Mouse (Mus musculus) hindbrain, embryonic 14.5 days (tissue): ENCODE measurements at regions not wholly inside any gene's neighbourhood (a gene's known extent, or its start where the extent isn't known, plus 50 kb on each side); places are given as distances from the start of the nearest gene placed in this dataset.

Source experiments
- ATAC-seq: fragments of 200-750 bp; cut with Nextera tagmentation; 2 replicates; pipeline ENCODE4 v1.8.0; 2017; ENCODE audit warnings: moderate number of reproducible peaks, mild to moderate bottlenecking, moderate TSS enrichment, moderate library complexity; ENCODE audit not compliant: low FRiP score
- DNase-seq: peaks from one replicate; pipeline ENCODE4 v3.0.0-alpha.2; 2015; ENCODE audit warnings: low spot score
- H3K27ac ChIP-seq: fragments of 300-500 bp; sonication (generic); 2 replicates; pipeline ENCODE4 v1.5.1; 2014; ENCODE audit warnings: mild to moderate bottlenecking, moderate library complexity
- H3K27me3 ChIP-seq: fragments of 300-500 bp; sonication (generic); 2 replicates; pipeline ENCODE4 v1.6.1; 2014; ENCODE audit warnings: mild to moderate bottlenecking, low read length, mixed read lengths; ENCODE audit not compliant: control insufficient read depth, insufficient read depth
- H3K36me3 ChIP-seq: fragments of 300-500 bp; sonication (generic); replicated peaks from 2 replicates; pipeline ENCODE4 v1.6.1; 2014; ENCODE audit not compliant: control insufficient read depth, insufficient read depth
- H3K4me1 ChIP-seq: fragments of 300-500 bp; sonication (generic); replicated peaks from 2 replicates; pipeline ENCODE4 v1.6.1; 2014; ENCODE audit warnings: antibody characterized with exemption, low read length, mixed read lengths; ENCODE audit not compliant: control insufficient read depth, insufficient read depth
- H3K4me2 ChIP-seq: fragments of 300-500 bp; sonication (generic); replicated peaks from 2 replicates; pipeline ENCODE4 v1.6.1; 2014; ENCODE audit warnings: mild to moderate bottlenecking, moderate library complexity
- H3K4me3 ChIP-seq: fragments of 300-500 bp; sonication (generic); replicated peaks from 2 replicates; pipeline ENCODE4 v1.5.1; 2014; ENCODE audit warnings: mild to moderate bottlenecking, low read length
- H3K9ac ChIP-seq: fragments of 300-500 bp; sonication (generic); 2 replicates; pipeline ENCODE4 v1.6.1; 2014
- H3K9me3 ChIP-seq: fragments of 300-500 bp; sonication (generic); 2 replicates; pipeline ENCODE4 v1.6.1; 2016; ENCODE audit warnings: low read length; ENCODE audit not compliant: control insufficient read depth
- WGBS: fragments of 180-500 bp; shearing (Covaris S2); extraction: QIAGEN DNeasy Blood & Tissue Kit; methylation state at CpG from one replicate; pipeline ENCODE4 v1.1.7; 2014; 5-methylcytosine and 5-hydroxymethylcytosine counted together

DNA sequence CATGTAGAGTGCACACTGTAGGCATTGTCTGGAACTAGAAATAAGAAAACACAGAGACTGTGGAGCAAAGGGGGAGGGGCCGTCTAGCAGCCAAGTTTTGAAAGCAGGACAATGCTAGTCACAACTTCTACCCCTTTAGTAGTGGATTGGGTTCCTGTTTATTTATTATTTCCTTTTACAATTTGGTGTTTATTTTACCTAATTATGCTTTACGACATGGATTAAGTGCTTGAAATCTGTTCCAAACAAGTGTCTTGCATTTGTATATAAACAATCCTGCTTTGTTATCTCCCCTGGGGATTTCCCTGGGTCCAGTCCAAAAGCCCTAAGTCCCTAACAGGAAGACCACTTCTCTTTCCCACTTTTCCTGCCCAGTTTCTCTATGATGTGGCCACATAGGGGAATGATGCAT, 627.9 kb downstream of the Adgrl2 start:
- Histone ChIP-seq H3K9me3 (no peaks in the 10 kb centered on the region), H3K27ac (no peak overlapping the region), H3K4me2 (no peak overlapping the region), H3K4me1 (no peaks in the 10 kb centered on the region), H3K36me3 (no peaks in the 10 kb centered on the region), H3K4me3 (no peak overlapping the region), H3K9ac (no peak overlapping the region), H3K27me3 (no peaks in the 10 kb centered on the region)
- no peak for DNase-seq
- 50% methylated on average over 2 of the region's 2 CpGs for WGBS
- ATAC-seq = no peak

DNA sequence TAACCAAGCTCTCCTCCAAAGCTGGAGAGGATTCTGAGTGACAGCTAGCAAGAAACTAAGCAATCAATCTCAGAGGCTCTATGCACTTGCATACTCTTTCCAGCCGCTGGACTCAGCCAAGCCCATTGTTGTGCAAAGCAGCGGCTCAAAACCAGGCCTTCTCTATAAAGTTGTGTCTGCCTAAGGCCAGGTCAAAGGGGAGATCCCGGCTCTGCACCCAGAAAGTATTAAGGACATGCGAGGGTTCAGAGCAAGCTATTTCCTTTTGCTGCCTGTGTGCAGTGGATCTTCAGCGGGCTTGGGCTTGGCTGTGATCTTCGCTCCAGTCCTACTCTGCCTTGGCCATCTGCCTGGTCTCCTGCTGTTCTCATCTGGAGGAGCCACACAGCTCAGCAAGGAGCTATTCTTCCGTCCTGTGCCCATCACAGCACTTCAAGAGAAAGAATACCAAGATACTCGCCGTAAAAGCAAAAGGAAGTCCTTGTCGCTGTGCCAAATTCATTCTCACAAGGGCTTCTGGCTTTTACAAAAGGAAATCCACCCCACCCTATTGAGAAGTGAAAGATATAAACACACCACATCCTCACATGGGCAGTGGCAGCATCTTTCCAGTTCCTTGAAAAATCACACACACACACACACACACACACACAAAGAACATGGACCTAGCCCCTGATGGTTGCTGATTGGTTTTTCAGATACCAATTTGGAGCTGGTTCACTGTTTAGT, 646.6 kb downstream of the Adgrl2 start:
- DNase-seq (peak; percentile 58), ATAC-seq (peak; percentile 91)
- Histone ChIP-seq H3K4me3 (no peak overlapping the region), H3K4me2 (peak overlapping the region; percentile 27), H3K27ac (peak overlapping the region; percentile 2; the same call in 1 of the 2 replicates), H3K4me1 (peaks cover 19% of the 10 kb centered on the region), H3K9me3 (no peaks in the 10 kb centered on the region), H3K36me3 (no peaks in the 10 kb centered on the region), H3K27me3 (no peaks in the 10 kb centered on the region), H3K9ac (no peak overlapping the region)
- WGBS = 5% methylated on average over 10 of the region's 10 CpGs

DNA sequence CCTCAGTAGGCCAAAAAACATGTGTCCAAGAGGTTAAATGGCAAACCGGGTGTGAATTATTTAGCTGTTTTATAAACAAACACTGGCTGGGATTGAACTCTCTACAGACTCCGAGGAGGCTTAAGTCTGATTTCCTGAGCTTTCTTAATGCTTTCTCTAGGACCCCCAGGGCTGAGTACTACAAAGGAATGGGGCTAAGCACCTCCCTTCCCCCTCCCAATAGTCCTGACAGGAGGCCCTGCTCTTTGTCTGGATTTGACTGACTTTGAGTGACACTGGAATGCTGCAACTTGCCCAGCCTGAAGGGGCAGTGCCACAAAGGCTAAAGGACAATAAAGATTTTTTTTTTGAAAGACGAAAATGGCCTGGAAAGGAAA, 647.1 kb downstream of the Adgrl2 start:
- no peak overlapping the region for H3K4me3 ChIP-seq
- H3K4me2 ChIP-seq = peak overlapping the region; percentile 27; the same call in 1 of the 2 replicates
- H3K9me3 ChIP-seq = no peaks in the 10 kb centered on the region
- no peaks in the 10 kb centered on the region for H3K36me3 ChIP-seq
- ATAC-seq (peak; percentile 54), DNase-seq (no peak)
- peak overlapping the region; percentile 2; the same call in 1 of the 2 replicates for H3K27ac ChIP-seq
- no peaks in the 10 kb centered on the region for H3K27me3 ChIP-seq
- WGBS = 0% methylated on average over 3 of the region's 3 CpGs
- peaks cover 19% of the 10 kb centered on the region for H3K4me1 ChIP-seq
- no peak overlapping the region for H3K9ac ChIP-seq

DNA sequence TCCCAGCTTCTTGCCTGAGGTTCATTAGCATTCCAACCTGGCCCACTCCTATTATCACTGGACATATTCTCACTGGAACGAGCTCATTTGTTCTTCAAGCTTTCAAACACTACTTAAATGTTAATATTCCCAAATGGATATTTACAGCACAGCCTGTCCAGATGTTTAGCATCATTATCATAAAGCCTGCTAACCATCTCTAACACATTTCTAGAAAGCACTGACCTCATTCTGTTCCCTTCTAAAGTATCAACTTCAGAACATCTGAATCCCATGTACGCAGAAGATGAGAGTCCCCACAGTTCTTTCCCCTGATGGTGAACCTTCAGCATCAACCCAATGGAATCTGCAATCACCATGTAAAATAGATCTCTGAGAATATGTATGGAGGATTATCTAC, 651.1 kb downstream of the Adgrl2 start:
- H3K9me3 ChIP-seq = no peaks in the 10 kb centered on the region
- H3K4me1 ChIP-seq = peaks cover 19% of the 10 kb centered on the region
- no peak overlapping the region for H3K4me3 ChIP-seq
- no peaks in the 10 kb centered on the region for H3K36me3 ChIP-seq
- no peak for DNase-seq
- WGBS = 75% methylated on average over 2 of the region's 2 CpGs
- H3K27me3 ChIP-seq = no peaks in the 10 kb centered on the region
- no peak overlapping the region for H3K9ac ChIP-seq
- no peak for ATAC-seq
- H3K27ac ChIP-seq = no peak overlapping the region
- H3K4me2 ChIP-seq = no peak overlapping the region

DNA sequence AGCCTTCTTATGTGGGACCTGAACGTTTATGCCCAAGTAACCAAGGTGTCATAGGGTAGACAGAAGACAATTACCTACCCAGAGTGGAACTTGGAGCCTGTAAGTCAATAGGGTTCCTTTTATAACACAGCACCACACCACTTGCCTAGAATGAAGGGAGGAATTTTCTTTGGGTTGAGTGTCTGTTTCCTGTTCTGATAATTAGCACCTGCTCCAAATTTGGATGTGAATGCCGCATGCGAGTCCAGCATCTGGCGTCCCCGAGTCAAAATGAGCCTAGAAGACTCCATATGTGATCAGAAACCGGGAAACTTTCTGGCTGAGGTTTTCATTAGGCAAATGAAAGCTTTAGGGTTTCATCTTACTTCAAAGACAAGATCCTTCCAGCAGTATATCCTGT, 653.7 kb downstream of the Adgrl2 start:
- H3K4me3 ChIP-seq = no peak overlapping the region
- no peak overlapping the region for H3K9ac ChIP-seq
- H3K4me1 ChIP-seq = no peaks in the 10 kb centered on the region
- no peak overlapping the region for H3K4me2 ChIP-seq
- no peak for ATAC-seq
- H3K9me3 ChIP-seq = no peaks in the 10 kb centered on the region
- H3K27me3 ChIP-seq = no peaks in the 10 kb centered on the region
- H3K27ac ChIP-seq = no peak overlapping the region
- H3K36me3 ChIP-seq = no peaks in the 10 kb centered on the region
- 81% methylated on average over 6 of the region's 6 CpGs for WGBS
- no peak for DNase-seq

DNA sequence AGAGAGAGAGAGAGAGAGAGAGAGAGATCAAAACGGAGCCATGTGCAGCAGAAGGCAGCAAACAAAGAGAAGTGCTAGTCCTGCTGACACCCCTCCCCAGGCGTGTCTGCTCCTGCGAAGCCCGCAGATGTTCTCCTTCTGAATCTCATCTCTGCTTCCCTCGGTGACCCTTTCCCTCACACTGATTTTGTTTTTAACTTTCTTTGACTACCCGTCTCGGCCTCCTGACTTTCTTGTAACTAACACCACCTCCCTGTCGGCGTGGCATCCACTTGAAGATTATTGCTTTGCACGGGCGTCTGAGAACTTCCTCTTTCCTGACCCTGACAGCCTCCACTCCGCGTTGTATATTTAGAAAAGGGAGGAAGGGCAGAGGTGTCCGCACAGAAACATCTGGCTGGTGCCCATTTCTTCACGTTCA, 654.3 kb downstream of the Adgrl2 start:
- no peak overlapping the region for H3K27ac ChIP-seq
- no peaks in the 10 kb centered on the region for H3K36me3 ChIP-seq
- H3K4me3 ChIP-seq = no peak overlapping the region
- DNase-seq (no peak), ATAC-seq (no peak)
- no peaks in the 10 kb centered on the region for H3K9me3 ChIP-seq
- no peak overlapping the region for H3K4me2 ChIP-seq
- H3K27me3 ChIP-seq = no peaks in the 10 kb centered on the region
- WGBS = 73% methylated on average over 15 of the region's 15 CpGs
- H3K9ac ChIP-seq = no peak overlapping the region
- no peaks in the 10 kb centered on the region for H3K4me1 ChIP-seq

DNA sequence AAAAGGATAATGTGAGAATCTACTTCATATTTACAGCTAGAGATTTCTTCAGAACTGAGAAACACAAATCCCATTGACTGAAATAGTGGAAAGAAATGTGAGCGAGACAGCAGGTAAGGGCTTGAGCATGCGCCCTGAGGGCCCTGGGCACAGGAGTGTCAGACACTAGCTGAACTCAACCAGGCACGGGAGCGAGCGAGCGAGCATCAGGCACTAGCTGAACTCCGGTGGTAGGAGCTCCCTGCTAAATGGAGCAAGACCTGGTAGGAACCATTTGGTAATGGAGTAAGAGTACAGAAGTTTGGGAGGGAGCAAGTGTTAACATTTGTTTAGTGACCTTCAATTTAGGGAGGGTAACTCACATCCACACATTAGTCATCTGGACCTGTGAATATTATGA, 654.7 kb downstream of the Adgrl2 start:
- no peak for DNase-seq
- Histone ChIP-seq H3K27ac (no peak overlapping the region), H3K4me1 (no peaks in the 10 kb centered on the region), H3K9me3 (no peaks in the 10 kb centered on the region), H3K27me3 (no peaks in the 10 kb centered on the region), H3K9ac (no peak overlapping the region), H3K4me2 (no peak overlapping the region), H3K36me3 (no peaks in the 10 kb centered on the region), H3K4me3 (no peak overlapping the region)
- WGBS = 86% methylated on average over 7 of the region's 7 CpGs
- ATAC-seq = no peak

DNA sequence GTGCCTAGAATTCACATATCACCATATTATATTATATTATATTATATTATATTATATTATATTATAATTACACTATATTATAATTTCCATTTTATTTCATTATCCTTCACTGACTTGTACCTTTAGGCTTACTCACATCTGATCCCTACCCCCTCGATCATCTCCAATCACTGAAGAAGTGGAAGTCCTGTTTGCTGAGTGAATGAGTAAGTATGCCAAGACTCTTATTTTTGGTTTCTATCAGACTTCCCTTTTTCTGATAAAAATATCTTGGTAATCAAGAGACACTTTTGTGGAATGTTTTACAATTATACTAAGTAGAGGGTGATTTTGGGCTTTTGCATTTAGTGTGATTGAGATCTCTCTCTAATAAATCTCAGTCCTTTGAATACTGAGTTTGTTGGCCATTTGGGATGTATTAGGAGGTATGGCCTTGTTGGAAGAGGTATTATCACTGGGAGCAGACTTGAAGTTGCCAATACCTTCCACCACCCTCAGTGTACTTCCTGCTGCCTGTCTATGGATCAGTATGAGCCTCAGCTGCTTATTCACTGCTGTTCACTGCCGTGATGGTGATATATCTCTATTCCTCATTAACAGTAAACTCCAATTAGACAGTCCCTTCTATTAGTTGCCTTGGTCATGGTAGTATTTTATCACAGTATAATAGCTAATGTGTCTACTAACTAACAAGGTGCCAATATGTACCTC, 665.3 kb downstream of the Adgrl2 start:
- H3K9me3 ChIP-seq = no peaks in the 10 kb centered on the region
- no peaks in the 10 kb centered on the region for H3K27me3 ChIP-seq
- H3K36me3 ChIP-seq = no peaks in the 10 kb centered on the region
- WGBS = 88% methylated on average over 2 of the region's 2 CpGs
- no peak overlapping the region for H3K9ac ChIP-seq
- H3K4me3 ChIP-seq = no peak overlapping the region
- no peaks in the 10 kb centered on the region for H3K4me1 ChIP-seq
- H3K4me2 ChIP-seq = no peak overlapping the region
- no peak overlapping the region for H3K27ac ChIP-seq
- DNase-seq (no peak), ATAC-seq (no peak)

DNA sequence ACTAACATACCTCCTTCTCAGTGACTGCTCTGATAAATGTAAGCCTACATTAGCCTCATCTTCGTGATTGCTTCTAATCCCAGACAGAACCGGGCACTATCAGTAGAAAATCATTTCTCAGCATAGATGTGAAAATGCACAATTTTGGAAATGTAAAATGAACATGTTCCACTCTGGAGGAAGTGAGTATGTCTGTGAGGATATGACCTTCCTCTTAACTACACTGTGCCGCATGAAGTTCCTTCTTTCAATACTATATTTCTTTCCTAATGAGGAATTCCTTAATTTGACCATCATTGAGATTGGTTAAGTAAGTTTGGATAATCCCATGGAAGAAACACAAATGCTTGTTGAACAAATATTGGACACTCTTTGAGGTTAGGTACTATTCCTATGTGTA, 668.5 kb downstream of the Adgrl2 start:
- ATAC-seq (no peak), DNase-seq (no peak)
- H3K27me3 ChIP-seq = no peaks in the 10 kb centered on the region
- WGBS = 93% methylated on average over 3 of the region's 3 CpGs
- H3K9ac ChIP-seq = no peak overlapping the region
- H3K27ac ChIP-seq = no peak overlapping the region
- no peaks in the 10 kb centered on the region for H3K36me3 ChIP-seq
- H3K4me2 ChIP-seq = no peak overlapping the region
- H3K9me3 ChIP-seq = no peaks in the 10 kb centered on the region
- no peak overlapping the region for H3K4me3 ChIP-seq
- H3K4me1 ChIP-seq = no peaks in the 10 kb centered on the region
